Mouse (Mus musculus) testis, adult 2 months (tissue): ENCODE measurements at regions not wholly inside any gene's neighbourhood (a gene's known extent, or its start where the extent isn't known, plus 50 kb on each side); places are given as distances from the start of the nearest gene placed in this dataset.

Source experiments
- H3K27ac ChIP-seq: fragments of 200-500 bp; 2 replicates; pipeline ENCODE4 v1.5.1; 2012; ENCODE audit warnings: low read depth, low read length; ENCODE audit not compliant: control insufficient read depth, insufficient read depth
- H3K27me3 ChIP-seq: fragments of 200-500 bp; 2 replicates; pipeline ENCODE4 v1.6.1; 2012; ENCODE audit warnings: mild to moderate bottlenecking, low read length, moderate library complexity; ENCODE audit not compliant: control insufficient read depth, insufficient read depth
- H3K36me3 ChIP-seq: fragments of 200-500 bp; 2 replicates; pipeline ENCODE4 v1.6.1; 2012; ENCODE audit warnings: mild to moderate bottlenecking, low read length; ENCODE audit not compliant: control insufficient read depth, insufficient read depth
- H3K4me1 ChIP-seq: fragments of 200-500 bp; 2 replicates; pipeline ENCODE4 v1.6.1; 2012; ENCODE audit warnings: low read length; ENCODE audit not compliant: control insufficient read depth, insufficient read depth
- H3K4me3 ChIP-seq: fragments of 200-500 bp; 2 replicates; pipeline ENCODE4 v1.5.1; 2012; ENCODE audit warnings: low read depth, mild to moderate bottlenecking, low read length, moderate library complexity, mixed read lengths; ENCODE audit not compliant: control insufficient read depth
- CTCF ChIP-seq: fragments of 200-500 bp; IDR thresholded peaks from 2 replicates; pipeline ENCODE4 v1.5.1; 2012; ENCODE audit warnings: low read depth, mild to moderate bottlenecking, inconsistent platforms, low read length, moderate library complexity; ENCODE audit not compliant: control insufficient read depth, insufficient read depth, insufficient replicate concordance
- POLR2A ChIP-seq: fragments of 200-500 bp; IDR thresholded peaks from 2 replicates; pipeline ENCODE4 v1.6.1; 2012; ENCODE audit warnings: low read depth, mild to moderate bottlenecking, inconsistent platforms, low read length, moderate library complexity; ENCODE audit not compliant: control insufficient read depth

GRCm38 (mm10) chr2:161266476-161266875 lies 157.6 kb upstream of the Chd6 start:
- TF ChIP-seq POLR2A (no peak), CTCF (no peak)
- H3K27ac ChIP-seq, result no peak overlapping the region
- peaks cover 2% of the 10 kb centered on the region; the same call in 1 of the 2 replicates for H3K4me1 ChIP-seq
- no peaks in the 10 kb centered on the region for H3K36me3 ChIP-seq
- no peak overlapping the region for H3K4me3 ChIP-seq
- no peaks in the 10 kb centered on the region for H3K27me3 ChIP-seq

DNA sequence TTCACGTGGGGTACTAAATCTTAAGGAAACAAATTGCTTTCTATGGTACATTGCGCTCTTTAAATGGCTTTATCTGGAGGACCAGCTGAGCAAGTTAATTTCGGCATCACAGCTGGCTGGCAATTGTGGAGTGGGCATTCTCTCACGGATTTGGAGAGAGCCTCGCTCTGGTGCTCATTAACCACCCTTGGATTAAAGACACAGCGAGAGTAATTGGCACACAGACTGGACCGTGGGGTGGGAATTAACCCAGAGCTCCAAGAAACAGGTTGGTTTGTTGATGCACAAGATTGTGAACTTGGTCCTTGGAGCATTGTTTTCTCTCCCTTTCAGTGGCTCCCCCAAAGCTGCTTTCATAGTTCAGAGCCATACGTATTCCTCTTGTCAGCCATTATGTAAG lies 156.3 kb upstream of the Chd6 start:
- H3K4me3 ChIP-seq, result no peak overlapping the region
- no peak overlapping the region for H3K27ac ChIP-seq
- no peaks in the 10 kb centered on the region for H3K36me3 ChIP-seq
- H3K27me3 ChIP-seq, result no peaks in the 10 kb centered on the region
- peaks cover 2% of the 10 kb centered on the region; the same call in 1 of the 2 replicates for H3K4me1 ChIP-seq
- TF ChIP-seq CTCF (no peak), POLR2A (no peak)

- Histone ChIP-seq H3K4me3 (no peak overlapping the region), H3K27ac (no peak overlapping the region), H3K36me3 (no peaks in the 10 kb centered on the region), H3K27me3 (no peaks in the 10 kb centered on the region), H3K4me1 (no peaks in the 10 kb centered on the region)
- no peak for TF ChIP-seq CTCF
- no peak for TF ChIP-seq POLR2A
These were observed 143.9 kb upstream of the Chd6 start for GRCm38 (mm10) chr2:161252761-161253160.

DNA sequence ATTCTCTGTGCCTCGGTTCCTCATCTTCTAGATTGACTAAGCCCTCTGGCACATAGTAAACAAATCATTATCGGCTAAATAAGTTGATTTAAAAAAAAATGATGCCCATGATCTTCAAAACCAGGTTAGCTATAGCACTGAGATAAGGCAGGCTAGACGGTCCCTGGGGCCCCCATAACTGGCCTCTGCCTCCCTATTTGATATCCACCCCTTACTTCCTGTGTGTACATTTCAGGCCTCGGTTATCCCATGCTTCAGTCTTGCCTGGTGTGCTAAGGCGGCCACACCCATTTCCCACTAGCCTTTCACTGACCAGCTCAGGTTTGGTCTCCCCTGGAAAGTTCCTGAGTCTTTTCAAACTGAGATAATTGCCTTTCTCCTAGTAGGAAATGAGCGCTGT lies 132.8 kb upstream of the Chd6 start:
- H3K27me3 ChIP-seq, result no peaks in the 10 kb centered on the region
- no peak overlapping the region for H3K27ac ChIP-seq
- no peak for TF ChIP-seq CTCF
- no peak for TF ChIP-seq POLR2A
- no peaks in the 10 kb centered on the region for H3K36me3 ChIP-seq
- H3K4me3 ChIP-seq, result no peak overlapping the region
- H3K4me1 ChIP-seq, result no peaks in the 10 kb centered on the region

DNA sequence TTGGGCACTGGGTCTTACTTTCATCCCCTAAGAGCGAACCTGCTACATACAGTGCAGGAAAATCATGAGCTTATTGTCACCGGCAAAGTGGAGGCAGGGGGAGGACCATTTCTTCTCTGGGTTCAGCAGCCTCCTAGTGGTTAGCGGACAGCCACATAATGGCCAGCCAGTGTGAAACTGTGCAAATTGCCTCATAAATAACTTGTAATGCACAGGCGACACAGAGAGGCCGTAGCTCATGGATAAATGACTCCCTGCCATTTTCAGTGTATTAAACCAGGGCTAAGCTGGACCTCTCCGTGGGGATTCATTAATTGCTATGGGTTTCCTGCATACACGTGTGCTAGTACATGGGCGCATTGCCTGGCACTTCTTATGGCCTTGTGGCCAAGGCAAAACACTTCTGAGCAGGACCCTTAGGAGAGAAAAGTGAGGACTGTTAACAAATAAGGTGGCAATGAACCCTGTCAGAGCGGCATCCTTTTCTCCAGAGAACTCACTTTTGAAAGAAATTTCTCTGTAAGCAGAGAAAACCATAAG lies 128.5 kb upstream of the Chd6 start:
- no peaks in the 10 kb centered on the region for H3K27me3 ChIP-seq
- H3K4me3 ChIP-seq, result no peak overlapping the region
- TF ChIP-seq POLR2A, result no peak
- no peak overlapping the region for H3K27ac ChIP-seq
- H3K4me1 ChIP-seq, result no peaks in the 10 kb centered on the region
- no peaks in the 10 kb centered on the region for H3K36me3 ChIP-seq

DNA sequence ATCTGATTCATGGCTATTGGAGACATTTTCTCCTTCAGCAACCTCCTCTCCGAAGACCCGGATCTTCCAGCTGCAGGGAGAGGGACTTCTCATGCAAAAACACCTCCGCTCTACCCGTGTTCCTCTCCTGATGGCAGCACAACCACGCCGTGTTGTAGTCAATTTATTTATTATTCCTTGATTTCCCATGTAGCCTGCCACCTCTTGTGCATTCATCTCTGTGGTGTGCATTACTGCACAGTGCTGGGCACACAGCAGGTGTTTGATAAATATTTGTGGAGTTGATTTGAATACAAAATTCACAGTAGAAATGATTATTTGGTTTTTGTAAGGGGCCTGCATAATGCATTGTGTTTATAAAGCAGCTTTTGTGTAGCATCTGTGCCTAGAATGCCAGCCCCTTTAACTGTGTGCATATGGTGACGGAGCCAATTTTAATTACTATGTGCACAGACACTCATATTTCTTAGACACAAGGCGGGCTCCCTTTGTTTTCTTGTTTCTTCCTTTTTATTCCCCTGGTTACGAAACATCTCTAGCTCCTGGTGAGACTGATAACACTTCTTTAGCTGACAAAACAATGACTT lies 124.4 kb upstream of the Chd6 start:
- TF ChIP-seq POLR2A (no peak), CTCF (no peak)
- Histone ChIP-seq H3K4me3 (no peak overlapping the region), H3K27ac (no peak overlapping the region), H3K27me3 (no peaks in the 10 kb centered on the region), H3K36me3 (no peaks in the 10 kb centered on the region), H3K4me1 (no peaks in the 10 kb centered on the region)

- H3K36me3 ChIP-seq, result no peaks in the 10 kb centered on the region
- no peak overlapping the region for H3K27ac ChIP-seq
- TF ChIP-seq CTCF (no peak), POLR2A (no peak)
- H3K4me1 ChIP-seq, result no peaks in the 10 kb centered on the region
- H3K4me3 ChIP-seq, result no peak overlapping the region
- H3K27me3 ChIP-seq, result no peaks in the 10 kb centered on the region
These were observed 122.5 kb upstream of the Chd6 start for GRCm38 (mm10) chr2:161231405-161231804.

- Histone ChIP-seq H3K4me3 (no peak overlapping the region), H3K36me3 (no peaks in the 10 kb centered on the region), H3K27me3 (no peaks in the 10 kb centered on the region), H3K4me1 (peaks cover 3% of the 10 kb centered on the region; the same call in 1 of the 2 replicates), H3K27ac (no peak overlapping the region)
- TF ChIP-seq POLR2A, result no peak
- no peak for TF ChIP-seq CTCF
These were observed 106.9 kb upstream of the Chd6 start for GRCm38 (mm10) chr2:161215736-161216135.
